Mouse (Mus musculus): ENCODE measurements at regions not wholly inside any gene's neighbourhood (a gene's known extent, or its start where the extent isn't known, plus 50 kb on each side); places are given as distances from the start of the nearest gene placed in this dataset.

- Histone ChIP-seq H3K4me1 (ENCODE audit: control insufficient read depth, insufficient read depth, insufficient read length) (no peaks in the 10 kb centered on the region), H3K4me3 (ENCODE audit: extremely low read depth, insufficient read depth, insufficient read length) (no peak overlapping the region), H3K27ac (ENCODE audit: insufficient read depth, low read length) (no peak overlapping the region), H3K27me3 (ENCODE audit: control insufficient read depth, insufficient read depth, low read length) (no peaks in the 10 kb centered on the region), H3K36me3 (ENCODE audit: control insufficient read depth, insufficient read depth, low read length) (no peaks in the 10 kb centered on the region)
- TF ChIP-seq POLR2A (IDR thresholded peaks at IDR 0.05; ENCODE audit: low read depth, low read length) (no peak), CTCF (IDR thresholded peaks at IDR 0.05; ENCODE audit: extremely low read depth, insufficient read depth, insufficient read length, insufficient replicate concordance) (no peak)
- WGBS = 79% methylated on average over 7 of the region's 7 CpGs
- no peak for DNase-seq (ENCODE audit: low read depth in 1 of 2, low spot score in 2 of 2)
Observed at GRCm38 (mm10) chr2:92772623-92773022, 142.3 kb upstream of the Syt13 start.

- WGBS = 88% methylated on average over 2 of the region's 2 CpGs
- Histone ChIP-seq H3K27me3 (ENCODE audit: control insufficient read depth, insufficient read depth, low read length) (0 out of 2 replicates have a peak, but pooled peaks cover 2% of the 10 kb centered on the region), H3K36me3 (ENCODE audit: control insufficient read depth, insufficient read depth, low read length) (no peaks in the 10 kb centered on the region), H3K27ac (ENCODE audit: insufficient read depth, low read length) (no peak overlapping the region), H3K4me1 (ENCODE audit: control insufficient read depth, insufficient read depth, insufficient read length) (no peaks in the 10 kb centered on the region), H3K4me3 (ENCODE audit: extremely low read depth, insufficient read depth, insufficient read length) (no peak overlapping the region)
- no peak for DNase-seq (ENCODE audit: low read depth in 1 of 2, low spot score in 2 of 2)
- TF ChIP-seq CTCF (IDR thresholded peaks at IDR 0.05; ENCODE audit: extremely low read depth, insufficient read depth, insufficient read length, insufficient replicate concordance) (no peak), POLR2A (IDR thresholded peaks at IDR 0.05; ENCODE audit: low read depth, low read length) (no peak)
Observed at GRCm38 (mm10) chr2:92776497-92776896, 138.4 kb upstream of the Syt13 start.

DNA sequence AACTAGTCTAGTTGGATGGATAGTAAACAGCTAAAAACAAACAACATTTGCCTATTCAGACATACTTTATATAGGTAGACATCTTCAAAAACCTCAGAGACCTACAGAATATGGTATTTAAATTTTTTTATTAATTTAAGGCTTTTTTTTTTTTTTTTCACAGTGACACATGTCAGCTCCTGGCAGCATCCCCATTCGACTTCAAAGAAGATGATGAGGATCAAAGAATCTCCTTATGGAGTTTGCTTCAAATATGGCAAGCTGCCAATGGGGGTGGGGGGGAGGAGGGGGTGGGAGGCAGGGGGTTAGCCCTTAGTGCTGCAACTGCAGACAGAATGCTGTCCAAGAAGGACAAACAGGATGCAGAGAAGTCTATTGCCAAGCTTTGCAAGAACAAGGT is 135.8 kb upstream of the Syt13 start:
- Histone ChIP-seq H3K4me3 (ENCODE audit: extremely low read depth, insufficient read depth, insufficient read length) (no peak overlapping the region), H3K27ac (ENCODE audit: insufficient read depth, low read length) (no peak overlapping the region), H3K4me1 (ENCODE audit: control insufficient read depth, insufficient read depth, insufficient read length) (no peaks in the 10 kb centered on the region), H3K27me3 (ENCODE audit: control insufficient read depth, insufficient read depth, low read length) (0 out of 2 replicates have a peak, but pooled peaks cover 2% of the 10 kb centered on the region), H3K36me3 (ENCODE audit: control insufficient read depth, insufficient read depth, low read length) (no peaks in the 10 kb centered on the region)
- TF ChIP-seq POLR2A (IDR thresholded peaks at IDR 0.05; ENCODE audit: low read depth, low read length) = no peak
- TF ChIP-seq CTCF (IDR thresholded peaks at IDR 0.05; ENCODE audit: extremely low read depth, insufficient read depth, insufficient read length, insufficient replicate concordance) = no peak
- DNase-seq (ENCODE audit: low read depth in 1 of 2, low spot score in 2 of 2) = no peak
- WGBS = 53% methylated on average over 1 of the region's 1 CpGs

DNA sequence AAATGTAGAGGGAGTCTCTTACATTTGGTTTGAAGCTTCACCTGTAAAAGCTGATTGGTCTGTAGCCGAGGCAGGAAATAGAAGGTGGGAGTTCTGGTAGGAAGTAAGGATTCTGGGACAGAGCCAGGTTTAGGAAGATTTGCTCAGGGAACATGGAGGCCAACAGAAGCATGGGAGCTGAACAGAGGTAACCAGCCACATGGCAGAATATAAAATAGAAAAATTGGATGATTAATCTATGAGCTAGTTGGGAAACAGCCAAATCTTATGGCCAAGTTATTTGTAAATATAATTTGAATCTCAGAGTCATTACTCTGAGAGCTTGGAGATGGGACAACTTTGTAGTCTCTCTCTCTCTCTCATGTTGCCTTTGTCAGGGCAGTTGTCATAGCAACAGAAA is 134.9 kb upstream of the Syt13 start:
- H3K27ac ChIP-seq (ENCODE audit: insufficient read depth, low read length) = no peak overlapping the region
- 86% methylated on average over 1 of the region's 1 CpGs for WGBS
- DNase-seq (ENCODE audit: low read depth in 1 of 2, low spot score in 2 of 2) = no peak
- TF ChIP-seq CTCF (IDR thresholded peaks at IDR 0.05; ENCODE audit: extremely low read depth, insufficient read depth, insufficient read length, insufficient replicate concordance) = no peak
- TF ChIP-seq POLR2A (IDR thresholded peaks at IDR 0.05; ENCODE audit: low read depth, low read length) = no peak
- H3K4me1 ChIP-seq (ENCODE audit: control insufficient read depth, insufficient read depth, insufficient read length) = no peaks in the 10 kb centered on the region
- 0 out of 2 replicates have a peak, but pooled peaks cover 2% of the 10 kb centered on the region for H3K27me3 ChIP-seq (ENCODE audit: control insufficient read depth, insufficient read depth, low read length)
- no peaks in the 10 kb centered on the region for H3K36me3 ChIP-seq (ENCODE audit: control insufficient read depth, insufficient read depth, low read length)
- no peak overlapping the region for H3K4me3 ChIP-seq (ENCODE audit: extremely low read depth, insufficient read depth, insufficient read length)

DNA sequence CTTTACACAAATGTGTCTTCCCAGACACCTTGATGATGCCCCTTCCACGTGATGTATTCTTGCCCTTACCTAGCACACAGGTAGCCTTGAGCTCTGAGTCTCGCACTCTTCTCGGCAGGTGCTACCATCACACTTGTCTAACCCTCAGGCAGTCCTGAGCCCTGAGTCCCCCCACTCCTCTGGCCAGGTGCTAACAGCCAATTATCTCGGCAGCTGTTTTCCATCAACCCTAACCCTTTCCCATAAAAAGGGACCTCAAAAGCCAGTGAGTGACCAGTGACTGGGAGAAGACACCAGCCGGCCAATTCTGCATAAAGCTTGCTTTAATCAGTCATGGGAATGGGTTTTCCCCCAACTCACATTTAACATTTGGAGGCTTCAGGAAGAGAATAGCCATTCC is 133.4 kb upstream of the Syt13 start:
- H3K36me3 ChIP-seq (ENCODE audit: control insufficient read depth, insufficient read depth, low read length) = no peaks in the 10 kb centered on the region
- no peak overlapping the region for H3K4me3 ChIP-seq (ENCODE audit: extremely low read depth, insufficient read depth, insufficient read length)
- 83% methylated on average over 5 of the region's 5 CpGs for WGBS
- H3K4me1 ChIP-seq (ENCODE audit: control insufficient read depth, insufficient read depth, insufficient read length) = no peaks in the 10 kb centered on the region
- H3K27me3 ChIP-seq (ENCODE audit: control insufficient read depth, insufficient read depth, low read length) = 0 out of 2 replicates have a peak, but pooled peaks cover 2% of the 10 kb centered on the region
- no peak overlapping the region for H3K27ac ChIP-seq (ENCODE audit: insufficient read depth, low read length)
- no peak for DNase-seq (ENCODE audit: low read depth in 1 of 2, low spot score in 2 of 2)
- no peak for TF ChIP-seq CTCF (IDR thresholded peaks at IDR 0.05; ENCODE audit: extremely low read depth, insufficient read depth, insufficient read length, insufficient replicate concordance)
- TF ChIP-seq POLR2A (IDR thresholded peaks at IDR 0.05; ENCODE audit: low read depth, low read length) = no peak

- no peak for DNase-seq (ENCODE audit: low read depth in 1 of 2, low spot score in 2 of 2)
- Histone ChIP-seq H3K36me3 (ENCODE audit: control insufficient read depth, insufficient read depth, low read length) (no peaks in the 10 kb centered on the region), H3K27me3 (ENCODE audit: control insufficient read depth, insufficient read depth, low read length) (0 out of 2 replicates have a peak, but pooled peaks cover 2% of the 10 kb centered on the region), H3K4me1 (ENCODE audit: control insufficient read depth, insufficient read depth, insufficient read length) (no peaks in the 10 kb centered on the region), H3K4me3 (ENCODE audit: extremely low read depth, insufficient read depth, insufficient read length) (no peak overlapping the region), H3K27ac (ENCODE audit: insufficient read depth, low read length) (no peak overlapping the region)
- 25% methylated on average over 4 of the region's 4 CpGs for WGBS
- TF ChIP-seq POLR2A (IDR thresholded peaks at IDR 0.05; ENCODE audit: low read depth, low read length) (no peak), CTCF (IDR thresholded peaks at IDR 0.05; ENCODE audit: extremely low read depth, insufficient read depth, insufficient read length, insufficient replicate concordance) (no peak)
Observed at GRCm38 (mm10) chr2:92782621-92783020, 132.3 kb upstream of the Syt13 start.

DNA sequence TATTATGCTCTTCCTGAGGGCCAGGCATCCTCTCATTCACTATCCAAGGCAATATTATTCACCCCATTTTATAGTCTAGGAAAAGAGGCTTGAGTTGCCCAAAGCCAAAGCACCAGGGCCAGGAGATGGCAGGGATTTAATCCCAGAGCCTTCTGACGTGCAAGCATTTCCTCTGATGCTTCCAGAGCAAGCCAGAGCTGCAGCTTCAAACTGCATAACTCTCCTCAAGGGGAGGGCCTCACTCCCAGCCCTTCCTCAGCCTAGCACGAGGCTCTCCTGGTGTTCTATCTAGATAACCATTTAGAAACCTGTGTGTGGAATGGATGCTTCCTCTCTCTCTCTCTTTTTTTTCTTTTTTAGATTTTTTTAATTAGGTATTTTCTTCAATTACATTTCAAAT is 130.0 kb upstream of the Syt13 start:
- Histone ChIP-seq H3K4me3 (ENCODE audit: extremely low read depth, insufficient read depth, insufficient read length) (no peak overlapping the region), H3K27me3 (ENCODE audit: control insufficient read depth, insufficient read depth, low read length) (no peaks in the 10 kb centered on the region), H3K36me3 (ENCODE audit: control insufficient read depth, insufficient read depth, low read length) (no peaks in the 10 kb centered on the region), H3K27ac (ENCODE audit: insufficient read depth, low read length) (no peak overlapping the region), H3K4me1 (ENCODE audit: control insufficient read depth, insufficient read depth, insufficient read length) (no peaks in the 10 kb centered on the region)
- no peak for TF ChIP-seq CTCF (IDR thresholded peaks at IDR 0.05; ENCODE audit: extremely low read depth, insufficient read depth, insufficient read length, insufficient replicate concordance)
- no peak for TF ChIP-seq POLR2A (IDR thresholded peaks at IDR 0.05; ENCODE audit: low read depth, low read length)
- no peak for DNase-seq (ENCODE audit: low read depth in 1 of 2, low spot score in 2 of 2)
- WGBS = 58% methylated on average over 2 of the region's 2 CpGs
